In genomic region chr3:68821406-68821805, GRCm38 (mm10) we compare ENCODE assay signal across 20 mouse cellular contexts. TPM values are rescaled to one million over a fixed set of nuclear protein-coding genes. Genes with fewer than 3 reads are reported as not detected.
"Had no signal": no experiment of that assay in that cellular context is flagged by ENCODE, and none has a peak within 500 bp of the region (broad histone marks: within the 10 kb centered on the region; RNA-seq: fewer than 3 reads in every experiment).

No protein-coding gene starts in this region.

- ATAC-seq: inflammation-experienced regulatory T-cells, adult 6 months; intestine, embryonic 16.5 days; liver, postnatal 0 days had no signal

- H3K9ac ChIP-seq: limb, embryonic 12.5 days; limb, embryonic 15.5 days; liver, embryonic 14.5 days; liver, postnatal 0 days; lung, embryonic 14.5 days; midbrain, embryonic 13.5 days; neural tube, embryonic 13.5 days had no signal

- H3K27me3 ChIP-seq: limb, embryonic 12.5 days; limb, embryonic 15.5 days; midbrain, embryonic 13.5 days; neural tube, embryonic 13.5 days had no signal

- H3K36me3 ChIP-seq: limb, embryonic 12.5 days; limb, embryonic 15.5 days; midbrain, embryonic 10.5 days; midbrain, embryonic 13.5 days; neural tube, embryonic 13.5 days had no signal

- H3K4me2 ChIP-seq: limb, embryonic 12.5 days; limb, embryonic 15.5 days; liver, embryonic 11.5 days; lung, embryonic 14.5 days; midbrain, embryonic 13.5 days; neural tube, embryonic 13.5 days had no signal

- H3K4me3 ChIP-seq: limb, embryonic 12.5 days; limb, embryonic 15.5 days; megakaryocyte, embryonic 14.5 days; midbrain, embryonic 10.5 days; midbrain, embryonic 13.5 days; myocyte; neural tube, embryonic 13.5 days had no signal

- H3K27ac ChIP-seq: limb, embryonic 12.5 days; limb, embryonic 15.5 days; liver, embryonic 14.5 days; midbrain, embryonic 10.5 days; midbrain, embryonic 13.5 days; neural tube, embryonic 13.5 days had no signal

- DNase-seq: liver, postnatal 0 days; lung, postnatal 36 days; right cerebral cortex, postnatal 25 days; spleen, adult 18-20 months; thymus, adult 2 months; thymus, postnatal 14 days; thymus, postnatal 4 days had no signal

- H3K9me3 ChIP-seq: limb, embryonic 12.5 days; limb, embryonic 15.5 days; megakaryocyte, embryonic 14.5 days; midbrain, embryonic 10.5 days; midbrain, embryonic 13.5 days; neural tube, embryonic 13.5 days had no signal

RNA-seq across cellular contexts. Expression of gene 1110032F04Rik, which starts 48.0 kb away (rescaled TPM):
- total RNA-seq: monocyte, adult 5-6 weeks had no signal
- polyA plus RNA-seq: myocyte had no signal
